Mouse (Mus musculus) limb, embryonic 14.5 days (tissue): ENCODE results near the gene Olfr812. TPM values are rescaled to one million over a fixed set of nuclear protein-coding genes. Genes with fewer than 3 reads are reported as not detected.
"Not testable (repeated sequence)": the region's sequence is repeated elsewhere in the genome, so short reads cannot be mapped to it uniquely, and the experiment has no call there.

Experiments
- ATAC-seq: fragments of 200-750 bp; cut with Nextera tagmentation; 2 replicates; pipeline ENCODE4 v1.8.0; 2017; ENCODE audit warnings: low read depth, moderate number of reproducible peaks, moderate TSS enrichment; ENCODE audit not compliant: low FRiP score
- DNase-seq: peaks from one replicate; pipeline ENCODE4 v3.0.0-alpha.2; 2015; ENCODE audit warnings: low spot score
- H3K27ac ChIP-seq: fragments of 300-500 bp; sonication (generic); replicated peaks from 2 replicates; pipeline ENCODE4 v1.5.1; 2014; ENCODE audit warnings: low read depth, mild to moderate bottlenecking, low read length, moderate library complexity, mixed read lengths
- H3K27me3 ChIP-seq: fragments of 300-500 bp; sonication (generic); 2 replicates; pipeline ENCODE4 v1.6.1; 2014; ENCODE audit warnings: low read length, mixed read lengths; ENCODE audit not compliant: control insufficient read depth, insufficient read depth
- H3K36me3 ChIP-seq: fragments of 300-500 bp; sonication (generic); 2 replicates; pipeline ENCODE4 v1.6.1; 2014; ENCODE audit warnings: mild to moderate bottlenecking, low read length, moderate library complexity, mixed read lengths; ENCODE audit not compliant: control insufficient read depth, insufficient read depth
- H3K4me1 ChIP-seq: fragments of 300-500 bp; sonication (generic); 2 replicates; pipeline ENCODE4 v1.6.1; 2014; ENCODE audit warnings: antibody characterized with exemption, low read length, mixed read lengths; ENCODE audit not compliant: control insufficient read depth, insufficient read depth
- H3K4me2 ChIP-seq: fragments of 300-500 bp; sonication (generic); replicated peaks from 2 replicates; pipeline ENCODE4 v1.6.1; 2014; ENCODE audit warnings: low read depth, mild to moderate bottlenecking, low read length, moderate library complexity; ENCODE audit not compliant: severe bottlenecking
- H3K4me3 ChIP-seq: fragments of 300-500 bp; sonication (generic); replicated peaks from 2 replicates; pipeline ENCODE4 v1.5.1; 2014; ENCODE audit warnings: low read length
- H3K9ac ChIP-seq: fragments of 300-500 bp; sonication (generic); 2 replicates; pipeline ENCODE4 v1.6.1; 2014; ENCODE audit warnings: mild to moderate bottlenecking, low read depth, low read length, moderate library complexity; ENCODE audit not compliant: severe bottlenecking
- H3K9me3 ChIP-seq: fragments of 300-500 bp; sonication (generic); 2 replicates; pipeline ENCODE4 v1.6.1; 2016; ENCODE audit warnings: low read length; ENCODE audit not compliant: control insufficient read depth
- POLR2A ChIP-seq: fragments of 200-500 bp; IDR thresholded peaks from 2 replicates; pipeline ENCODE4 v1.8.0; 2012; ENCODE audit warnings: inconsistent platforms, mild to moderate bottlenecking, moderate library complexity, borderline replicate concordance; ENCODE audit not compliant: insufficient read depth, insufficient read length; ENCODE audit errors: extremely low read depth
- WGBS: fragments of 180-500 bp; shearing (Covaris S2); extraction: QIAGEN DNeasy Blood & Tissue Kit; methylation state at CpG from one replicate; pipeline ENCODE4 v1.1.7; 2014; 5-methylcytosine and 5-hydroxymethylcytosine counted together
- polyA plus RNA-seq, 2 experiments: library from polyadenylated mRNA; depleted of rRNA in 1 of 2; stranded (reverse) in 1 of 2; unstranded in 1 of 2; fragments of >200 nt; fragmentation: Nextera tagmentation in 1 of 2; extraction: Ambion mirVana in 1 of 2; gene quantifications; 2 replicates each; pipeline versions ENCODE4 v1.2.1 to v1.2.3; 2012 to 2014

The Olfr812 gene
- not detected in 2 replicates for polyA plus RNA-seq (2012; rRNA removed)
- polyA plus RNA-seq (2014; fragmentation: Nextera tagmentation; extraction: Ambion mirVana) = not detected in 2 replicates

DNA sequence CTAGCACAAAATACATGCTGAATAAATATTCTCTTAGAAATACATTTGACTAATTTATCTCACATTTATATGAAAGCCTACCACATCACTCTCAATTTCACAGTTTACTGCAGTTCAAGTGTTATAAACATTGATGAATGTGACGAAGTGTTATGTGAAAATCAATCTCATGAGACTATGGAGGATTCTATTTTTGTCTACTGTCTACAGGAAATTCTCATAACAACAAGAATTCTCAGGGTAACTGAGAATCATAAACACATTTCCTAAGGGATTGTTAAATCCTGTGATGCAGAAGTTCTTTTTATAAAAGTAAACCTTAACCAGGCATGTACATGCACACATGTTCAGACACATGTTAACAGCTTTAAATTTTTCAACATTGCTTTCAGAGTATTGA lies at the start of gene Olfr812:
Olfr812 (minus strand) TSS at position 101 of the 400 bp plus-strand sequence.
- Histone ChIP-seq H3K36me3 (no peaks in the 10 kb centered on the region), H3K27me3 (no peaks in the 10 kb centered on the region), H3K4me2 (no peak within 1 kb of the TSS), H3K9ac (no peak within 1 kb of the TSS), H3K9me3 (no peaks in the 10 kb centered on the region), H3K4me1 (no peaks in the 10 kb centered on the region), H3K27ac (no peak within 1 kb of the TSS), H3K4me3 (no peak within 1 kb of the TSS)
- DNase-seq (no peak), ATAC-seq (no peak)
- TF ChIP-seq POLR2A = no peak
- WGBS = 54% methylated on average over 1 of the region's 1 CpGs

DNA sequence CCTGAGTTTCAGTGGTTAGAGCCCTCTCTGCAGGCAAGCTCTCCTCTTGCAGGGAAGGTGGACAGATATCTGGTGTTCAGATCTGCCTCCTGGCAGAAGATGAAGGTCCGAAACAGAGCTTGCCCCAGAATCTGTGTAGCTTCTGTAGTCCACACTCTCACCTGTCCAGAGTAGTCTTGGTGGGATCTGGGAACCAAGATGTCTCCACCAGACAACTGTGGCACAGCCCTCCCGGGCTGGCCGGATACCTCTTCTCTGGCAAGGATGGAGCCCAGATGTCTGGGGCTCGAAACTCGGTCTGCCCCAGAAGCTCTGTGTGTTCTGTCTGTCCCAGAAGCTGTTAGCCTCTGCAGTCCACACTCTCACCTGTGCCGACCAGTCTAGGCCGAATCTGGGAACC lies 40.0 kb upstream of the Olfr812 start:
- H3K9ac ChIP-seq = no peak overlapping the region
- H3K27ac ChIP-seq = no peak overlapping the region
- no peaks in the 10 kb centered on the region for H3K27me3 ChIP-seq
- ATAC-seq = no peak
- H3K9me3 ChIP-seq = no peaks in the 10 kb centered on the region
- no peak overlapping the region for H3K4me2 ChIP-seq
- no peak for TF ChIP-seq POLR2A
- no peak overlapping the region for H3K4me3 ChIP-seq
- H3K4me1 ChIP-seq = no peaks in the 10 kb centered on the region
- 93% methylated on average over 7 of the region's 7 CpGs for WGBS
- no peaks in the 10 kb centered on the region for H3K36me3 ChIP-seq
- no peak for DNase-seq

DNA sequence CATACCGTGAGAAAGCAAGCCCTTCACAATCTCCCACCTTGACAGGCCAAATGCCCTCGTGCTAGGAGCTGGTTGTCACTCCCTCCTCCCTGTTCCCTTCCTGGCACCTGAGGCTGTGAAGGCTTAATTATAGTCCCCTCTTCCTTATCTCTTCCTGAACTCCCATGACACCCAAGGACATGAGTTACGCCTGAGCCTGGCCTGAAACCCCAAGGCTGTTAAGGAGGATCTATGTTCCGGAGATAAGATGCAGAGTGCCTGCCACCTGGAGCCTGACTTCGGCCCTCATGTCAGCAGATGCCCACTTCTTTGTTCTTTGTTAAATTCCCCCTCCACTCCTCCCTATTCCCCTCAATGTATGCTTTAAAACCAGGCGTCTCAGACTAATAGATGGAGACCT lies 39.6 kb upstream of the Olfr812 start:
- H3K4me3 ChIP-seq, DNase-seq, H3K36me3 ChIP-seq, H3K4me1 ChIP-seq, H3K9me3 ChIP-seq, H3K4me2 ChIP-seq, H3K27me3 ChIP-seq, H3K27ac ChIP-seq, H3K9ac ChIP-seq, ATAC-seq: not testable (repeated sequence)
- WGBS = 67% methylated on average over 6 of the region's 6 CpGs

DNA sequence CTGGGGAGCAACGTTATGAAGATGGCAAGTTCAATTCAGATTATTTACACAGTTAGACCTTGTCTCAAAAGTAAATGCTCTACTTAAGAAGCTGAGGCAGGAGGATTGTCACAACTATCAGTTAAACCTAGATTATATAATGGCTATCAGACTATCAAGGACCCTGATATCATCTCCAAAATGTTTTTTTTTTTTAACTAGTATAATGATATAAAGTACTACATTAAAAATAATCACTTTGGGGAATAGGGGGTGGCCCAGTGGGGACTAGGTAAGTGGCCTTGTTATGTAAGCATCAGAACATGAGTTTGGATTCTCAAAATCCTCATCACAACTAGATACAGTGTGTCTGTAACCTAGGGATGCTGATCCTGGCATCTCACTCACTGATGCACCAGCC lies 33.9 kb upstream of the Olfr812 start, which contains the start of gene Olfr814:
Olfr814 (minus strand) TSS at position 101 of the 400 bp plus-strand sequence.
- WGBS = no CpG with 5 or more reads among the region's 1 CpGs
- not testable (repeated sequence) for H3K36me3 ChIP-seq, H3K4me2 ChIP-seq, H3K4me1 ChIP-seq, ATAC-seq, H3K9me3 ChIP-seq, H3K27me3 ChIP-seq, DNase-seq, H3K27ac ChIP-seq, H3K9ac ChIP-seq, H3K4me3 ChIP-seq

DNA sequence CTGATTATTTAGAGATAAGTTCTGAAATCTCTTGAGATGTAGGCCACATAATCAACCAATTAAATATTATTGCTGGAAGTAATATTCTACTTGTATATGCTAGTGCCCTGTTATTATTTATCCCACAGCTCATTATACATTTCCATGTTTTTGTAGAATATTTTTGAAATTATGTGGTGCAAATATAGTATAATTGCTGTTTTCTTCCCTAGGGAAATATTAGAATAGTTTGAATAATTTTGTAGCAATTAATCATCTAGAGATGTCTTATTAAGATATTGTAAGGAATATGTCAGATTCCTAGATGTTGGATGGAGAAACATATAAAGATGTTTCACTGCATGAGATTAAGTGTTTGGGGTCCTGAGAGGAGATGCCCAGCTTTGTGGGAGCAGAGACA lies 9.2 kb upstream of the Olfr812 start, which contains the start of gene Olfr813:
Olfr813 (plus strand) TSS at position 301 of the 400 bp plus-strand sequence.
- Histone ChIP-seq H3K27ac (no peak within 1 kb of the TSS), H3K9ac (no peak within 1 kb of the TSS), H3K36me3 (no peaks in the 10 kb centered on the region), H3K9me3 (no peaks in the 10 kb centered on the region), H3K4me1 (no peaks in the 10 kb centered on the region), H3K4me2 (no peak within 1 kb of the TSS), H3K4me3 (no peak within 1 kb of the TSS), H3K27me3 (no peaks in the 10 kb centered on the region)
- DNase-seq = no peak
- no peak for ATAC-seq
- no peak for TF ChIP-seq POLR2A

DNA sequence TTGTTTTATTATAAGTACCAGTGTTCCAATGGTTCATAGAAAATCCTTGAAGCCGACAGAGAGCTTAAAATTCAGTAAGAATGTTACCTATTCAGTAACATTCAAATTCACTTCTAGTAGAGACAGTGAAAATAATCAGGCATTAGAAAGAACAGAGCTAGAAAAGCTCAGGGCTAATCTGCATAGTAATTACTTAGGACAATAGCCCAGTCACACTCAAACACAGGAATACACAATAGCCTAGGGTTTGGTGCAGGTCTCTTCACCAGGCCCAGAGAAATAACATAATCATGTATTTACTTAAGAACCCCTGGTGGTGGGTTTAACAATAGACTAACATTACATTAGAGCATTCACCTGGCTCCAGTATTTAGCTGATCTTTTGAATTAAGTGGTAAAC lies 1.4 kb upstream of the Olfr812 start:
- Histone ChIP-seq H3K27ac (no peak overlapping the region), H3K9ac (no peak overlapping the region), H3K36me3 (no peaks in the 10 kb centered on the region), H3K4me2 (no peak overlapping the region), H3K4me1 (no peaks in the 10 kb centered on the region), H3K4me3 (no peak overlapping the region), H3K9me3 (no peaks in the 10 kb centered on the region), H3K27me3 (no peaks in the 10 kb centered on the region)
- TF ChIP-seq POLR2A = no peak
- 85% methylated on average over 1 of the region's 1 CpGs for WGBS
- no peak for DNase-seq
- ATAC-seq = no peak
